Mouse (Mus musculus) ES-CJ7 (cell line): ENCODE data around the gene Ubqln1.

Experiments
- DNase-seq: peaks from one replicate; pipeline ENCODE4 v3.0.0; 2011; ENCODE audit warnings: low read depth, low spot score

Ubqln1 gene

DNA sequence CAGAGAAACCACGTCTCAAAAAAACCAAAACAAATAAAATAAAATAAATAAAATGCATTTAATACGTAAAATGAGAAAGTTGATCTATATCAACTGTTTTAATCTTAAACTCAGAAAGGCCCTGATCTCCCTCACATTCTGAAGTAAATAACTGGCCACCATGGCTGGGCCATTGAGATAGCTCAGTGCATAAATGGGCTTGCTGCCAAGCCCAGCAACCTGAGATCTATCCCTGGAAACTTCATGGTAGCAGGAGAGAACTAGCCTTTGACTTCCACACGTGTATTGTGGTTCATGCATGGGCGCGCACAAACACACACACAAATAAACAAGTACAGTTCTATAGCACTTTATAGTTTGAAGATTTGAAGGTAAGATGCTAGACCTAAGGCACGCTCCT, 14.1 kb downstream of the Ubqln1 start:
- no peak for DNase-seq

DNA sequence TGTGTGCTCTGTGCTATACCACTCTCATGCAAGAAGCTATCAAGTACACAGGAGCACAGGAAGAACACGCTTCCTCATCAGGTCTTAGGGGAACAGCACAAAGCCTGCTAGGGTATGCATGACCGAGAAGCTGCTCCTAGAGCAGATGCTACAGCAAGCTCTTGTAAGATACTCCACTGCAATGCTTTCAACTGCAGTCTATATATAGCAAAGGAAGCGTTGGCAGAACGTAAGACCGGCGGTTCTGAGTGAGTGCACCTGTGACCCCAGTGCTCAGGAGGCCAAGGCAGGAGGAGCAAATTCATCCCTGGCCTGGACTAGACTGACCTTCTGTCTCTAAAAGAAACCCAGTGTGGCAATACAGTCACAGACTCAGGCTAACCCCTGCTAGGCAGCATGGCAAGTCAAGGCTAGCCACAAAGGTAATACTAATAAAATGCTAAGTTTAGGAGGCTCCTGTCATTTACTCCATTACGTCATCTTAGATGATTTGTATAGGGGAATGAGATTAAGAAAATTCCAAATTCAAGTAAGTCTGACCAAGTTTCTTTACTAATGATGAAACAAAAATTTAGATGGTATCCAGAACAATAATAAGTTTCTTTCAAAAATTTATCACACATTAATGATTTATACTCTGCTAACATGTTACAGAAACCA, 17.3 kb downstream of the Ubqln1 start:
- DNase-seq: no peak

DNA sequence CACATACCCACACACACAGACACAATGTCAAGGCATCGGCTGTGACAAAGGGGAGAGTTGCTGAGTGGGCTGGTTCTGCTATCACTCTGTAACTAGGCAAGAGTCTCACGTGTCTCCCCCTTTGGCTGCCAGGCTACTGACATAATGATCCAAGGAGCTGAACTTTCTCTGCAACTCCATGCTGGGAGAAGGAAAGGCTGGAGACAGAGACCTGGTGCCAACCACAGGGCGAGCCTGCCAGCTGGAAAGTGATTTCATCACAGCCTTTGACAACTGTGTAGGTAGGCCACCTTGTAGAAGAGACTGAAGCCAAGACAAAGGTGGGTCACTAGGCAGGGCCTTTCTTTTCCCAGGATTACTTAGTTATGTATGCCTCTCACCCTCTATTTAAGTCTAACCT, 18.2 kb downstream of the Ubqln1 start:
- DNase-seq: no peak

DNA sequence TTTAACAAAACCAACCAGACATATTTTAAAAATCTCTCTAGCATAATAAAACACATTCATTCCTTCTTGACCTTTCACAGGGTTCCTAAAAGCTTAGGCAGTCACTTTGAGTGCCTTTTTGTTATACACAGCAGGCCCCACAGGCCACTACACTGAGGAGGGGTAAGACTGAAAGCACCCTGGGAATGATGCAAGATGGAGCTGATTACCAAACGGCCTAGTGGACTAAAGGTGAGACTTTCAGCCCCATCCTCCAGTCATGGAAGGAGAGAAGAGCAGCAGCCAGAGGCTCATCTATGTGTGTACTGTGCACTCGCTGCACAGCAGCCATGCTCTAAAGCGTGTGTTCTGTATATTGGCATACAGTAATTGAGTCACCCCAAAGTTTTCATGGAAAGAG, 20.5 kb downstream of the Ubqln1 start:
- no peak for DNase-seq

DNA sequence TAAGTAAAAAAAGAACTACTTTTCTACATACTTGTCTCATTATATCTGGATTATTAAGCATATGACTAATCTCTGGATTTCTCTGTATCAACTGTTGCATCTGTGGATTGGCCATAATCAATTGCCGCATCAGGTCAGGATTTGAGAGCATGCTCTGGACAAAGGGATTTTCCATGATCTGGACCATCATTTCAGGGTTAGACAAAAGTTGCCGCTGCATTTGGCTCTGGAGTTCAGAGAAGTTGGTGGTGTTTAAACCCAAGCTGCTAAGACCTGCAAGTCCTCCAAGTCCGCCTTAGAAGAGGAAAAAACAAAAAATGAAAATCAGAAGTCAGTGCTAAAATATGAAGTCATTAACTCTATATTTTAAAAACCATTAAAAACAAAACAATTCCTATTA, 22.2 kb downstream of the Ubqln1 start:
- DNase-seq: no peak

DNA sequence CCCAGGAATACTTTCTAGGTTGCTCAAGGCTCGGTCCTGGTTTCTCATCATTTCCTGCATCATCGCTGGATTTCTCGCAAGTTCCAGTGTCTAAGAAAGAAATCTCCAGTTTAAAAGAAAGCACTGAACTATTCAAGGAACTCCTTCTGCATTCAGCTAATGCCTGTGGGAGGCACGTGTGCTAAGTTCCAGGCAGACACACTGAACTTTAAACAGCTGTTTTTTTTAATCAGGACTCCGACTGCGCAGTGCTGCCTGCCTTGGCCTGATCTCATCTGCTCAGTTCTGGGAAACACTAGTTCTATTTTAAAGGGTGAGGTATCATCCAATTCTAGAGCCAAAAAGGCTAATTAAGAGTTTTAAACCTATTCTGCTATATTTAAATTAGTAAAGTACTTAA, 23.3 kb downstream of the Ubqln1 start:
- no peak for DNase-seq

DNA sequence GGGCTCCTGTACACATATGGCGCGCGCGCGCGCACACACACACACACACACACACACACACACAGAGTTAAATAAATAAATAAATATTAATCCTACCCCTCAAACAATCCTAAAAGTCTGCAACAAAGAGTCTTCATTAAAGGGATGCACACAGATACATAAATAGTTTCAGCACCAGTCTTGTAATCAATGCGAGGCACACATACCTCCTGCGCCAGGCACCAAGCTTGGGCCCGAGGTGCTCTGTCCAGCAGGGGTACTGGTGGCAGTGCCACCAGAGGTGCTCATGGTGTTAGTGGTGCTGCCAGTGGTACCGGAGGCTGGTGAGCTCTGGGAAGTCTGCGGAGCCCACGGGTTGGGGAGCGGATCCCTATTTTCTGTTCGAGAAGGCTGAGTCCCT, 23.9 kb downstream of the Ubqln1 start:
- no peak for DNase-seq

DNA sequence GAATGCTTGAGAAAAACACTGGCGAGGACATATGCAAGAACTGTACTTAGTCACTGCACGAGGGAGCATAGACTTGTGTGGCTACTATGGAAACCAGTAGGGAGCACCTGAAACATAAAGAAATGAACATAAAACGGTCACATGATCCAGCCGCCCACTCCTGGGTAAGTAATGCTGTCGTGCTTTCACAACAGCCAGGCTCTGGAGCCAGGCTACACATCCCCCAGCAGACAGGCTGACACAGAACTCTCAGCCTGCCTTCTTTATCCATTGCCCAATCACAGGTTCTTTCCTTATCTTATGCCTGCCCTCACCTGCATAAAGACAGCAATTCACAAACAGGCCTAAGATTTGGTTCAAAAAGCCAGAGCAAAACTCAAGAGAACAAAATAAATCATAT, 26.0 kb downstream of the Ubqln1 start:
- DNase-seq: no peak

DNA sequence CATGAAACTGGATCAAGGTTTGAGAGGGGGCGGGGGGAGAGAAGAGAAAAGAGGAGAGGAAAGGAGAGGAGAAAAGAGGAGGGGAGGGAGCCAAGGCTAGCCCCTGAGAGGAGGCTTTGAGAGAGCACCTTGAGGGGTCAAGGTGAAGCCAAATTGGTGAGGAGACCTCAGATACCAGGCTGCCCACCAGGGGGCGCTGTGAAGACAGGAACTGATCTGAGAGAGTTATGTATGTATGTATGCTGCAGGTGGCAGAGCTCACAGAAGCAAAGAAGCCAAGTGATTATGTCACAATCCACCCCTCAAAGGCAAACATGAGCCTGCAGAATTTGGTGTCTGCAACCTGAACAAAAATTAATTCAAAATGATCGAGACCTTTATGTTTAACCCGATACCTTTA, 27.0 kb downstream of the Ubqln1 start:
- peak; percentile 85 for DNase-seq

DNA sequence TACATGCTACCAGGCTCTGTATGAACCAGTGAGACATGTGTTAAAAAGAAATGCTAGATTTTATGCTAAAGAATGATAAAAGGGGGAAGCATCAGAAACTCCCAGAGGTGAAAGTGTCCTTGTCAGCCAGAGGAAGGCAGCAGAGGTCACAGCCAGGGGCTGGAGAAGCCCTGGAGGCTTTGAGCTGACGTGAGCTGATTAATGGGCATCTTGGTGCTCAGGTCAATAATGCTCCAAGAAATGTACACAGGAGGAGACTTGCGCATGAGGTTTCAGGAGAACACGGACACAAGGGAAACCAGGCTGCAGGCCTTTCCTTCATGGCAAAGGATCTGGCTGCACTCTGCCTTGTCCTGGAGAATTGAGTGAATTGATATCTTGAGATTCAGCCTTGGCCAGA, 27.7 kb downstream of the Ubqln1 start:
- no peak for DNase-seq

DNA sequence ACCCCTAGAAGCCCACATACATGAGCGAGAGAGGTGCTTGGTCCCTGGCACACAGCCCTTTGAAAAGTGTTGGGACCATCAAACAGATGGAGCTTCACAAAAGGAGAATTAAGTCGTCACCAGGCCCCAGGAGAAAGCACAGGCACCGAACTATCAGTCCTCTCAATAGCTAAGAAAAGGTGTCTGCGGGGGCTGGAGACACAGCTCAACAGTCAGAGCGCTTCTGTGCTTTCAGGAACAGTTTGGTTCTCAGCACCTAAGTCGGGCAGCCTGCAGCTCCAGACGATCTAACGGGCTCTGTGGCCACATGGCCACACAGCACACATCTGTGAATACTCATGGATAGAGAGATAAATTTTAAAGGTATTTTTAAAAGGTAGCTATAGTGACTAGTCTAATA, 29.2 kb downstream of the Ubqln1 start:
- no peak for DNase-seq

DNA sequence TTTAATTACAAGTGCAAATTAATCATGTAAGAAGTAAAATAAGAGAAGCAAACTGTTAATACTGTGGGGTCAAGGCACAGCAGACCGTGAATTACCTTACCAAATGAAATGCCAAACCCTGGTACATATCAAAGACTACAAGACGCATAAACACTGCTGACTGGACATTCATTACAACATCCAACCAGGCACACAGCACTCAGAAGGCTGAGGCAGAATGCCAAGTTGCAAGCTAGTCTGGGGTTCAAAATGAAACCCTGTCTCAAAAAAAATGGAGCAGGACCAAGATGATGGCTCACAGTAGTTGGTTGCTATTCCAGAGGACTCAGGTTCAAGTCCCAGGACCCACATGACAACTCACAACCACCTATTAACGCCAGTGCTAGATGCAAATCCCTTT, 31.3 kb downstream of the Ubqln1 start:
- no peak for DNase-seq

DNA sequence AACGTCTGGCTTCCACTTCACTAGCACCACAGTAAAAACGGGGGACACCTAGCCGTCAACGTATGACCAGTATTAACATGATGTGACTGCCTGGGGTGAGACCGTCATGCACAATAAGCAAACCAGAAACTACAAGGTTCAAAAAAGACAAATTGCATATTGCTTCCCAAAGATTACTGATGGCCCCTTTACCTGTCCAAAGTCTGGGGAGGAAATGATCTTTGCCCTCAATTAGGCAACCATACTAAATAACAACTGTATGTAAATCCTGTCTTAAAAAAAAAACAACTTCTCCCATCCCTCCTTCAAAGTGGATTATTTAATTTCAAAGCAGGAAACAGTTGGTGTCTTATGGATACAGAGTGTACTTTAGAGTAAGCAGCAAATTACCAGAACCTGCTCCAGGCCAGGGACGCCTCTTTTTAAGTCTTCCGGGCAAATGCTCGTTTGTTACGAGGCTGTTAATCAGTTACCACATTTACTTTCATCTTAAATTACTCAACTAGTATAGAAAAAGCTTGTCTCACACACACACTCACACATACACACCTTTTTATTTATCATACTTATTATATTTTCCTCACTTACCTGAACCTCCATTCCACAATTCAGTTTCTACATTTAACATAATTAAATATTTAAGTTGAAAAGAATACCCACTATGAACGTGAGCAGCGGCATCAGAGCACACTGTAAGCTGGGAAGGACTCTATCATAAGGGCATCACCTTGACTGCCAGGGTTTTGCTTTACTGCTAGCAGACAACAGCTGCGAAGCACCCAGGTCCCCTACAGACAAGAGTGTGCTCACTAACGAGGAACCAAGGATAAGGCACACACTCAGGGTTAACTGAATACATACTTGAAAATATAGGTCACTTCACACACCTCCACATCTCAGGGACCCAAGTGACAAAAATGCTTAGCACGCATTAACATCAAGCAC, 33.6 kb downstream of the Ubqln1 start:
- DNase-seq: no peak

DNA sequence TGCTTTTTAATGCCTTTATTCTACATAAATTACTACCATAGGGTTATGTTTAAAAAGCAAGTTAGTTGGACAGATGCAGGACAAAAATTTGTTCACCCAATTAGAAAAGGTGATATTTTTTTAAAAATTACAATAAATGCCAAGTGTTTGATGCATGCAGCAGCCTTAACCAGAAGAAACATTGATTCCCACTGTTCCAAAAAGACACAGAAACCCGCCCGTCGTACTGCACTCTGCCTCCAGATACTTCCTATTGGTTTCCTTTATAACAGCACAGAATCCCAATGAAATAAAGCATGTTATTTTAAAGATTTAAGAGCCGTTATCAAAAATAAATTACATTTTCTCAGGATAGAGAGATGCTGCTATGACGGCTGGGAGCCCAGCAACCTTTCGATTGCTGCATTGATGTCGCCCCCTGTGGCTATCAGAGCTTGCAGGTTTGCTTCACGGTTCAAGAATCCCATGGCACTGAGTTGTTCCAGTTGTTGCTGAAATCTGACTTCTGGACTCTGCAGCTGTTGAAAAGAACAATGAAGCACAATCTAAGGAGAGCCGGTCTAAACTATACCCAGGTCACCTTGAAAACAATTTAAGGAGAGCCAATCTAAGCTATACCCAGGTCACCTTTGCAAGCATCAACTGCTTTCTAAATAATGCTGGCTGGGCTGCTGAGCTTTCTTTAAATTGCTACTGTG, 37.8 kb downstream of the Ubqln1 start:
- peak; percentile 64 for DNase-seq

DNA sequence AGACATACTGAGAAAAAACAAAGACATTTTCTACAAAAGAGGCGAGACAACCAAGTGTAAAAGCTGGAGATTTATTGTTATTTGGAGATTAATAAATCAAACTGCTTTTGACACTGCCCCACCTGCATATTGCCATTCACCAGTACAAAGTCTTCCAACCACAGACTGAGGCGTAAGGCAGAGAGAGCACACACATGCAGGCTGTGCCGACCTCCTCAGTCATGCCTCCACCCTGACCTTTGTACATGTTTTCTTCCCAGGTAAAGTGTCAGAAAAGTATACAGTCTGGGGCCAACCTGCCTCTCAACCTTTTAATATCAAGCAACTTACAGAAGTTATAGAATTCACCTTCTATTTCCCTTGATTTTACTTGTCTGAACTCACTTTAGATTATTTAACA, 39.3 kb downstream of the Ubqln1 start:
- no peak for DNase-seq

DNA sequence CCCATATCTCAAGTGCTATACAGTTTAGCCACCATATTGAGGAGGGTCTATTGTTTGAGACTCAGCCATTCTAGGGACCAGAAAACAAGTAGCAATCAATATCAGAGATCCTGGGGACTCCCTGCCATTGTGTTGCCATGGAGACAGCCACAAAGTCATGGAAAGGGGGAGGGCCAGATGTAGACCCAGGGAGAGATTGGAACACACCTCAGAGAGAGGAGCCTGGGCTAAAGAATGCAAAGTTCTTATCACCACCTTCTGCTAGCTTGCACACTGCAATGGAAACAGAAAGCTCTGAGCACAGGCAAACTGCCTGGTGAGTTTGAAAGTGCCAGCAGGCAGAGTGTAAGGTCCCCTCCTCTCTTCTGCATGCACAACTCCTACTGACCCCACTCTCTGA, 47.3 kb downstream of the Ubqln1 start:
- DNase-seq: no peak

DNA sequence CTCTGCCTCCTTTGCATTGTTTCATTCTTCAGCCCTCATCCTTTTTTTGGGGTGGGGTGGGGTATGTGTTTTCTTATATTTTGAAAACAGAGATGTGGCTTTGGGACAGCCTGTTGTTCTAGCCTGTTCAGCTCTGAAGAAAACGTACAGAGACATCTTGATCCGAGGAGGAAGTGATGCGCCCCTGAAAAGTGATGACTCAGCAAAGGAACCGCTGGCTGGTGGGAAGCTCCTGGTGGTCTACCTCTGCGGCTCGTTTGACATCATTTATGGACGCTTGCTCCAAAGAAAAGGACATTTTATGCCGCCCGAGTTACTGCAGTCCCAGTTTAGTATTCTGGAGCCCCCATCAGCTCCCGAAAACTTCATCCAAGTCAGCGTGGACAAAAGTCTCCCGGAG, 52.1 kb downstream of the Ubqln1 start:
- no peak for DNase-seq

DNA sequence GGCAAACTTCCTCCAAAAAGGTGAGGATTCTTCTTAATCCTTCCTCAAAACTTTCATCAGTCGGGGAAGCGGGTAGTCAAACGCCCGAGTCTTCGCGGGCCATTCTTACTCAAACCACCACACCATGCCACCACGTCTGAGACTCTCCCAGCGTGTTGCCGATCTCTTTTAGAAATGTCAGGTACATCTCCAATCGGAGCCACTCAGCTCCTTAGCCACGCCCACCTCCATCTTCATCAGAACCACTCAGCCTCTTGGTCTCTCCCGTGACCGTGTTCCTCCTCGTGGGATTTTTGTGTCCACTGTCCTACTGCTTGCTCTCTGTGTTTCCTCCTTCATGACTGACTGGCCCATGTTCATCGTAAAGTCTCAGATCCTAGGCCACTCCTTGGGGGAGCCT, 54.7 kb downstream of the Ubqln1 start:
- no peak for DNase-seq

DNA sequence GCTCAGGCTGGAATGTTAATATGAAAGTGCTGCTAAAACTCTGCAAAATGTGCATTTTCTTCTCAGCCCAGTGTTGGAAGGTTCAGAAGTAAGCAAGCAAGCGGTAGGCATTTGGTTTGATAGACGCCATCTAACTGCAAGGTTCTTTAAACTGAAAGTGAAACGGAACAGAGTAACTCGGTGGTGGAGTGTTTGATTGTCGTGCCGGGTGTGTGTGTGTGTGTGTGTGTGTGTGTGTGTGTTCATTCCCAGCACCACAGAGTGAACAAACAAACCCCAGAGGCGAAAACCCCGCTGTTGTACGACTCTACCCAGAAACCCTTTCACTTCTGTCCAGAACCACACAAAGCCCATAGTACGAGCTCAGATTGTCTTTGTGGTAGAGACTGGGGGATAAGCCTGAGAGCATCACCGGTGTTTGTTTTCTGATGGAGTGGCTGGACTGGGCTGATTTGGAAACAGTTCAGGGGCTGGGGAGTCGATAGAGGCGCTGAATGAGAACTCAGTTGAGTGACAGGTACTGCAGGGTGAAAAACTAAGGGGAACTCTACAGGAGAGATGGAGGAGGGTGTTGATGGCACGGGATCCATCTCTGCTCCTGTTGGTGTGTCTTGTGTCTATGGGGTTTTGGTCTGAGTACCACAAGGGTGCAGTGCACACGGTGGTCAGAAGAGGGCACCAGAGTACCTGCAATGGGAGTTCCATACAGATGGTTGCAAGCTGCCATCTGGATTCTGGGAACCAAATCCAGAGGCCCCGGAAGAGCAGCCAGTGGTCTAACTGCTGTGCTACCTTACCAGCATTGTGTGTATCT, 57.1 kb downstream of the Ubqln1 start:
- DNase-seq: peak; percentile 96

DNA sequence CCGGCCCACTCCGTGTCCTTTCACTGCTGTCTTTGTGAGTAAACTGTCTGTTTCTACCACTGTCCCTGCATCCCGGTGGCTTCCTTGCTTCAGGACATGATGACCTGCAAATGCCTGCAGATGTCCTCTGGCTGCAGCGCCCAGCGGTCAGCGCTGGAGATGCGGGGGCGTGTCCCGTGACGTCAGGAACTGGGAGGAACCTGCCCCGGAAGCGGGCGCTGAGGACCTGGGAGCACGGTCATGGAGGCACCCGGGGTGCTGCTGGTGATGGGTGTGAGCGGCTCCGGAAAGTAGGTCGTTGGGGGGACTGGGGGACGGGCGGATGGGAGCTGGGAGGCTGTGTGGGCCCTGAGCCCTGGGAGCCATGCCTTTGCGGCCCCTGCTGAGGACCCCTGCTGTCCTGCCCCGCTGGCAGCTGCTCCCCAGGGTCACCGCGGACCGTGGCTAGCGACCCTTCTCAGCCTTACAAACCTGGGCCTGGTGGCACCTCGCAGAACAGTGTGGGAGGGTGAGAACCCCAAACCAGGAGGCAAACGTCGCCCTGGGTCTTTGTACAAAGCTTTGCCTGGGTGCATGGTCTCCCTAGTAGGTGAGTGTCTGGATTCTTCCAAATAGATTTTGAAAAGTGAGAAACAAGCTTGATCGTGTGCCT, 57.9 kb downstream of the Ubqln1 start, which contains the start of gene Idnk:
Gene Idnk, plus strand, starts transcription at position 203 of the 652 bp plus-strand sequence.
- DNase-seq: peak; percentile 57

DNA sequence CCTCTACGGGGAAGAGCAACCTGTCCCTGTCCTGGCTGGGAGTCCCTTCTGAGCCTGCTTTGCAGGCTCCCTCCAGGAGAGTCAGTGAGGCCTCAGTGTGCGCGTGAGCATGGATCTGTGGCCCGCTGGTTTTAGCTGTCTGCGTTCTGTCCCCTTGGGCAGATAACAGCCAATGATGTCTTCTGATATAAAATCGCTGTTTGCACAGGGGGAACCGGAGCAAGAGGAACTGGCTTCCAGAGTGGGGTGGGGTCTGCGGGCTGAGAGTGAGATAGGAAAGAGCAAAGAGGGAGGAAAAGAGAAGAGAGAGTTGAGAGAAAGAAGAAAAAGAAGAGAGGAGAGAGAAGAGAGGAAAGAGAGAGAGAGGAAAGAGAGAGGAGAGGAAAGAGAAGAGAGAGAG, 58.4 kb downstream of the Ubqln1 start:
- no peak for DNase-seq
